Mouse (Mus musculus): ENCODE measurements around the gene 6820408C15Rik. TPM values are rescaled to one million over a fixed set of nuclear protein-coding genes. Genes with fewer than 3 reads are reported as not detected.
"Not testable (repeated sequence)": the region's sequence is repeated elsewhere in the genome, so short reads cannot be mapped to it uniquely, and the experiment has no call there.

6820408C15Rik gene
- polyA plus RNA-seq, 1 experiment from 2014 or later: 0.31 TPM

DNA sequence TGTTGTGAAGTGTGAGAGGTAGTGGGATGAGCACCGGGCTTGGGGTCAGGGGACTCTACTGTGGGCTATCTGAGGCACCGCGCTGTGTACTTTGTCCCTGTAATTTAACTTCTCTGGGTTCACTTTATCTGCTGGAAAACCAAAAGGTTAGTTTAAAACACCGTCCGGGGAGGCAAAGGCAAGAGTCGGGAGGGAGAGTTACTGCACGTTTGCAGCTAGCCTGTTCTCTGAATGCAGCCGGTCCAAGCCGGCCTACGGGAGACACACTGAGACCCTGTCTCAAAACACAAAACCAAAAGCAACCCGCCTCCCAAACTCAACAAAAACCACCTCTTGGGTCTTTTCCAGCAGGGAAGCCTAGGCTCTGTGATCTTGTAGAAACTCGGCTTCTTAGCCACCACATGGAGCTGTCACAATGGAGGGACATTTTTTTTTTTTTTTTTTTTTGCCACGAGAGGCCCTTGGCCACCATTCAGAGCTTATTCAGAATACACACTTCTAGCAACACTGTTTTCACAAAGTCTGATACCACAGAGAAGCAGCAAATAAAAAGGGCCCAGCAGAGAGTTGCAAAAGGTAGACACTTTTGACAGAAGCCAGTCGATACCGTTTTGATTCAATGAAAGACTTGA is 2.7 kb upstream of the 6820408C15Rik start:
- no peak for ATAC-seq (ENCODE audit: insufficient number of reproducible peaks, insufficient read depth, low FRiP score, low TSS enrichment)
- H3K27ac ChIP-seq: peak overlapping the region; percentile 98
- H3K27me3 ChIP-seq: no peaks in the 10 kb centered on the region
- peaks cover 39% of the 10 kb centered on the region for H3K4me1 ChIP-seq
- H3K9ac ChIP-seq: peak overlapping the region; percentile 98
- no peaks in the 10 kb centered on the region for H3K36me3 ChIP-seq
- H3K9me3 ChIP-seq: no peaks in the 10 kb centered on the region
- peak overlapping the region; percentile 93 for H3K4me2 ChIP-seq (replicated peaks)
- WGBS: 1% methylated on average over 15 of the region's 15 CpGs
- peak overlapping the region; percentile 96 for H3K4me3 ChIP-seq

DNA sequence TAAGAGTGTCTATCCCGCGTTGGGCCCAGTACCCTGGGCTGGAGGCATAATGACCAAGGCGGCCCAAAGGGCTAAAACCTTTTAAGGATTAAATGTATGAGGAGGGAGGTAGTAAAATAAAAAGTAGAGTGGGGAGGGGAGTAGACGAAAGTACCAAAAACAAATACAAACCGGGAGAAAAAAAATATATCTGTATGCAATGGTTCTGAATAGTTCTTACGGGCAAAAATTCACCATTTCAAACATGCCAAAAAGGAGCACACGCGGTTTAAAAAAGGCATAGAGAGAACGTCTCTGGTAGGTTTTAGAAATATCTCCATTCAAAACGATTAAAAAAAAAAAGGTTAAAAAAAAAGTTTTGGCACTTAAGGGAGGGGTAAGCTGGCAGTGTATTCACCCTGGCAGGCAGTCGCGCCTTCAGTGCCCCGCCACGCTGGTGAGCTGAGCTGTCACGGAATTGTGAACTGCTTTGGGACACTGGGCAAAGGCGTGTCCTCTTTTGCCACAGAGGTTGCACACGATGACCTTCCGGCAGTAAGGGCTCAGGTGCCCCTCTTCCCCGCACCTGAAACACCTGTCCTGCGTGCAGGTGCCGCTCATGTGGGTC is 2.1 kb upstream of the 6820408C15Rik start:
- peak overlapping the region; percentile 96 for H3K4me3 ChIP-seq
- ATAC-seq (ENCODE audit: insufficient number of reproducible peaks, insufficient read depth, low FRiP score, low TSS enrichment): no peak
- peak overlapping the region; percentile 93 for H3K4me2 ChIP-seq (replicated peaks)
- peak overlapping the region; percentile 98 for H3K9ac ChIP-seq
- H3K27ac ChIP-seq: peak overlapping the region; percentile 98
- no peaks in the 10 kb centered on the region for H3K9me3 ChIP-seq
- H3K4me1 ChIP-seq: peaks cover 39% of the 10 kb centered on the region
- WGBS: 1% methylated on average over 21 of the region's 21 CpGs
- no peaks in the 10 kb centered on the region for H3K27me3 ChIP-seq
- no peaks in the 10 kb centered on the region for H3K36me3 ChIP-seq

DNA sequence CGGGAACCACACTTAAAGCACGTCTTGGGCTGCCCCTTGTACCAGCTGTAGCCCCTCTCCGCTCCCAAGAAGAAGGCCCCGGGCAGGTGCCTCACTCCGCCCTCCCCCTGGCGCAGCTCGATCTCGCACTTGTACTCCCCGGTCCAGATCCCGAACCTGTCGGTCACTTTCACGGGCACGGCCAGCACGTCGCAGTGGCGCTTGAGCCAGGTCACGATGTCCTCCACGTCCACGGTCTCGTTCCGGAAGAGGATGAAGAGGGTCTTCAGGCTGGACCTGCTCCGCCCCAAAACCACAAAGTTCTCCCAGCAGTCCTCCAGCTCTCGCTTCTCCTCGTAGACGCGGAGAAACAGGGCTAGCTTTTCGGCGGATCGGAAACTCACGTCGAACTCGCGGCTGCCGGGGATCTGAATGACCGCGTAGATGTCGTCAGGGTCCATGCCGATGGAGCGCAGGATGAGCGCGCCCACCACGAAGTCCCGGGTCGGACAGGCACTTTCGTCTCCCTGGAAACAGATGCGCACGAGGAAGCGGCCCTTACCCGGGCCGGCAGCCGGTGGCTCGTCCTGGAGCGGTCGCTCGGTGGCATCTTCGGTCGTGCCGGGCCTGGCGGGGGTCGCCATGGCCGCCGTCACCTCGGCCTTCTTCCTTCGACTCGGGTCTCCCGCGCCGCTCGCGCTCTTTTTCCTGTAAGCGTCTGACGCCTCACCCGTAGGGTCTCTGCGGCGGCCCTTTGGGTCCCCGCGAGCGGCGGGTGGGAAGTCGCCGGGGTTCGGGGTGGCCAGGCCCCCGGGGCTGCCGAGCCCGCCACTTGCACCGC is 1.4 kb upstream of the 6820408C15Rik start:
- Histone ChIP-seq H3K9ac (peak overlapping the region; percentile 98), H3K36me3 (no peaks in the 10 kb centered on the region), H3K27me3 (no peaks in the 10 kb centered on the region), H3K4me3 (peak overlapping the region; percentile 96), H3K4me1 (peaks cover 39% of the 10 kb centered on the region), H3K4me2 (replicated peaks) (peak overlapping the region; percentile 93), H3K27ac (peak overlapping the region; percentile 98), H3K9me3 (no peaks in the 10 kb centered on the region)
- ATAC-seq (ENCODE audit: insufficient number of reproducible peaks, insufficient read depth, low FRiP score, low TSS enrichment): no peak
- under 1% methylated on average over 75 of the region's 86 CpGs for WGBS

DNA sequence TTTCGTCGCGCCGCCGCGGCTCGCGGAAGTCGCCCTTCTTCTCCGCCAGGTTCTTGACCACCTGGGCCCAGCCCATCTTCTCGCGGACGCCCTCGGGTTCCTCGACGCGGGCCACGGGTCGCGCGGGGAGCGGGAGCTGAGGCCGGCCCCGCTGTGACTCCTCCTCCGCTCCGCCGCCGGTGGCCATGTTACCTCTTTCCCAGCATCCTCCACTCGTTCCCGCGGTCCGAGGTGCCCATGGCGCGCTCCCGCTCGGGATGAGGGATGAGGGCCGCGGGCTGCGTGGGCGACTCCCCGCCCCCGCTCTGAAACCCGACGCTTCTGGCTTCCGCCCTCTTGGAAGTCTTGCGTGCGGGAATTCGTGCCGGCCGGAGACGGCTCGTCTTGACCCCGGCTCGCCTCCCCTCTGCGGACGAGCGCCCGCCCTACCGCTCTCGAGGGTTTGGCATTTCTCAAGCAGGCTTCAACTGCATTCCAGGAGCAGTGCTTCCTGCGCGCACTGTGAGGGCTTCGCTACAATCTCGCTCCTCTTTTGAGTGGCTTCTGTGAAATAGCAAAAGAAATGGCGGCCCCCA is 709 bp upstream of the 6820408C15Rik start, which contains the start of gene Zcchc3:
Zcchc3 (minus strand) TSS at position 437 of the 575 bp plus-strand sequence.
- Histone ChIP-seq H3K4me3 (peak within 1 kb of the TSS; percentile 96), H3K36me3 (no peaks in the 10 kb centered on the region), H3K4me2 (replicated peaks) (peak within 1 kb of the TSS; percentile 93), H3K9ac (peak within 1 kb of the TSS; percentile 98), H3K4me1 (peaks cover 33% of the 10 kb centered on the region), H3K9me3 (no peaks in the 10 kb centered on the region), H3K27ac (peak within 1 kb of the TSS; percentile 98), H3K27me3 (no peaks in the 10 kb centered on the region)
- WGBS: under 1% methylated on average over 60 of the region's 65 CpGs
- ATAC-seq (ENCODE audit: insufficient number of reproducible peaks, insufficient read depth, low FRiP score, low TSS enrichment): peak; percentile 76

DNA sequence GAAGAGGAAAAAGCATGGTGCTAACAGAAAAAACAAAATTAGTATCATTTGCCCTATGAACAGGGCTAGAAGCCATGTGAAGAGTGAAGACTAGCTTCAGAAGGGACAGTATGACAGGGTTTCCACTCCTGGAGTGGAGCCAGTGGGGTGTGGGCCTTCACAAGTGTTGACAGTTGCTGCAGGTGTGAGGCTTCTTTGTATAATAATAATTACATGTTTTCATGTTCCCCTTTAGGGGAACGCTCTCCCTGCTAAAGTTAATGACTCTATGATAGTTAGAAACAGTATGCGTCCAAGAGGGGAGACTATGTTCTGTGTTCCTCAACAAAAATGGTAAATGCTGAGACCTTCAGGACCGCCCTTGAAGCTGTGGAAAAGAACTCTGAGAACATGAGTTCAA is 399 bp downstream of the 6820408C15Rik start:
- H3K36me3 ChIP-seq: no peaks in the 10 kb centered on the region
- 96% methylated on average over 3 of the region's 3 CpGs for whole genome bisulfite sequencing
- H3K27ac ChIP-seq: peak overlapping the region; percentile 98; the same call in 1 of the 2 replicates
- no peaks in the 10 kb centered on the region for H3K9me3 ChIP-seq
- H3K4me1 ChIP-seq: peaks cover 21% of the 10 kb centered on the region
- H3K9ac ChIP-seq: no peak overlapping the region
- no peaks in the 10 kb centered on the region for H3K27me3 ChIP-seq
- no peak for ATAC-seq (ENCODE audit: insufficient number of reproducible peaks, insufficient read depth, low FRiP score, low TSS enrichment)
- H3K4me3 ChIP-seq: no peak overlapping the region
- H3K4me2 ChIP-seq (replicated peaks): peak overlapping the region; percentile 93

DNA sequence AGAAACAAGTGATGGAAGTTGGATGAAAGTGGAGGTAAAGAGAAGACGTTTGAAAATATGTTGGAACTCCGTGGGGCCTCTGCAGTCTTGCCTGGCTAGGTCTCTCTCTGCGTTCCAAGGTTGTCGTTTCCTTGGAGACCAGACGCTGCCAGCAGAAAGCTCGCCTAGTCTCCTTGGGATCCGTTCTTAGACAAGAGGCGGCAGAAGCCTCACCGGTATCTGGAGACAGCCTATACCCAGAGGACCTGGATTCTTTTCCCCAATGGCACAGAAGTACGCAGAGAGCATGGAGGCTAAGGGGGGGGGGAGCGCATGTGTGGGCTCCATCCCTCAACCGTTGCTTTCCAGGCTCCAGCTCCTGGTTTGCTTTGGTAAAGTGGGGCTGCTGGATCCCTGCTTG is 12.1 kb downstream of the 6820408C15Rik start:
- WGBS: 9% methylated on average over 12 of the region's 12 CpGs
- ATAC-seq (ENCODE audit: insufficient number of reproducible peaks, insufficient read depth, low FRiP score, low TSS enrichment): no peak

DNA sequence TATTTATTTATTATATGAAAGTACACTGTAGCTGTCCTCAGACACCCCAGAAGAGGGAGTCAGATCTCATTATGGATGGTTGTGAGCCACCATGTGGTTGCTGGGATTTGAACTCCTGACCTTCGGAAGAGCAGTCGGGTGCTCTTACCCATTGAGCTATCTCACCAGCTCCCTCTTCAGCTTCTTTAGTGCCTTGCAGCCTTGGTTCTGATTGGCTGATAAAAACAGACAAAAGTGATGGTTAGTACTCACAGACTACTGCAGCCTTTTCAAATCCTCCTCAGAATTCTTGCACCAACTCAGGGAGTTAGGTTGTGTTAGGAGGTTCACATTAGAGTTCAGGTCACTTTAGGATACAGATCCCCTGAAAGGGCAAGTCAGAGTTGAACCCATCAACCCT is 13.1 kb downstream of the 6820408C15Rik start:
- H3K9me3 ChIP-seq; H3K4me2 ChIP-seq (replicated peaks); H3K9ac ChIP-seq; H3K4me1 ChIP-seq; H3K4me3 ChIP-seq; H3K27ac ChIP-seq; ATAC-seq (ENCODE audit: insufficient number of reproducible peaks, insufficient read depth, low FRiP score, low TSS enrichment); H3K27me3 ChIP-seq; H3K36me3 ChIP-seq: not testable (repeated sequence)
- 81% methylated on average over 2 of the region's 2 CpGs for WGBS

More for the DNA sequence above, 12.1 kb downstream of the 6820408C15Rik start:
- Histone ChIP-seq H3K4me2 (replicated peaks) (peak overlapping the region; percentile 33), H3K27me3 (no peaks in the 10 kb centered on the region), H3K4me1 (peaks cover 3% of the 10 kb centered on the region; the same call in 1 of the 2 replicates), H3K4me3 (no peak overlapping the region), H3K9me3 (0 out of 2 replicates have a peak, but pooled peaks cover 5% of the 10 kb centered on the region), H3K9ac (no peak overlapping the region; the same call in 1 of the 2 replicates), H3K36me3 (no peaks in the 10 kb centered on the region), H3K27ac (no peak overlapping the region)

DNA sequence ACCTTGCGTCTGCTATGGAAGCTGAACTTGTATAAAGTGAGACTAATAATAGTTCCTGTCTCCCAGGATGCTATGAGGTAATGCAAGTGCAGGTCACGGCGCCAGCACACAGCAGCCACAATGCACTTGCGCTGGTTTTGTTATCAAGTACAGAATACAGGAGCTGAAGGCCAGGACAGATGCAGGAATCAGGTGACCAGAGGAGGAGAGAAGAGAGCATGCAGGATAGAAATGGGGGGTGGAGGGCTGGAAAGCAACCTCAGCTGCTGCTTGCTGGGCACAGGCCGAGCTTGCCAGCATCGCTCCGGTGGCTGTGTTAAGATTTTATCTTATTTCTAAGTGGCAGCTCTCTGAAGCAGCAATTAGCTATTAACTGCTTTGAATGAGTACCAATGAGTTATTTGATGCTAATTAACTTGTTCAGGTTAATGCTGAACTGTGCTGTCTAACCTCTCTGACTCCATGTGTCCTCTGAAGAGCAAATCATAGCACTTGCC is 21.1 kb downstream of the 6820408C15Rik start:
- no peaks in the 10 kb centered on the region for H3K27me3 ChIP-seq
- H3K4me2 ChIP-seq (replicated peaks): no peak overlapping the region
- no peaks in the 10 kb centered on the region for H3K9me3 ChIP-seq
- H3K4me3 ChIP-seq: no peak overlapping the region
- WGBS: 77% methylated on average over 7 of the region's 7 CpGs
- no peak for ATAC-seq (ENCODE audit: insufficient number of reproducible peaks, insufficient read depth, low FRiP score, low TSS enrichment)
- no peak overlapping the region for H3K27ac ChIP-seq
- H3K4me1 ChIP-seq: peaks cover 8% of the 10 kb centered on the region
- H3K9ac ChIP-seq: no peak overlapping the region
- no peaks in the 10 kb centered on the region for H3K36me3 ChIP-seq

DNA sequence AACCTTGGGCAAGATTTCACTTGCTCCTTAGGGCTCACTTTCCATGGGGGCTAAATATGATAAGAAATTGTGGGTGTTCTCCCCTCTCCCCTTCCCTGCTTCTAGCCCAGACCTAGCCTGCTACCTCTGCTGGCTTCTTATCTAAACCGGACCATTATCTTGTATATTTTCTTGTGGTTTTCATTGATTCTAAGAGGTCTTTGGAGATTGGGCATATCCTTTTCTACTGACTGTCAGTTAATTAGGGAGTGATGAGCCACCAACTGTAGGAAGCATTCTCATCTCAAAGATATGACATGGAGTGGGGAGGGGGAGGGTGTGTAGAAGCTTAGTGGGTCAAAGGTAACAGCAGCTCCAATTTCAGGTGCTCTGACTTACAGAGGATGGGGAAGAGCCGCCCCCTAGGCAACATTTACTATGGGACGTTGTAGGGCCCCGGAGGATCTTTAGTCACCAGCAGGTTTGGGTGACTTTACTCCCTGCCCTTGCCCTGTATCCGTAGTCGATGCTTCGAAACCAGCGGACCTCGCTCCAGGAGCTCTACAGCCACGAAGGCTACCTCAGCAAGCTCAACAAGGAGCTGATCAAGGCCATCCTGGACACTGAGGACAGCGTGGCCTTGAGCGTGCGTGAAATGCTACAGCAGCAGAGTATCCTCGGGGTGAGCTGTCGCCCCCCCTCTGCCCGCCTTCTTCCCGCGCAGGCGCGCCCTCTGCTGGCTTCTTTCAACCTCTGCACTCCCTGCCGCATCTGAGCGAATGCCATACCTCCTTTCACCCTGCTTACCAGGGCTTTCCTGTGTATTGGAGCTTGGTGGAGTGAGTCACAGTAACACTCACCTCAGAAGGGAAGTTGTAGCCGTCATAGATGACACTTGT is 21.8 kb downstream of the 6820408C15Rik start:
- ATAC-seq (ENCODE audit: insufficient number of reproducible peaks, insufficient read depth, low FRiP score, low TSS enrichment): peak; percentile 79
- Histone ChIP-seq H3K9me3 (no peaks in the 10 kb centered on the region), H3K4me3 (peak overlapping the region; percentile 29), H3K4me1 (peaks cover 8% of the 10 kb centered on the region), H3K27me3 (no peaks in the 10 kb centered on the region), H3K36me3 (no peaks in the 10 kb centered on the region), H3K4me2 (replicated peaks) (peak overlapping the region; percentile 56), H3K27ac (no peak overlapping the region), H3K9ac (peak overlapping the region; percentile 50)
- whole genome bisulfite sequencing: 3% methylated on average over 23 of the region's 23 CpGs

DNA sequence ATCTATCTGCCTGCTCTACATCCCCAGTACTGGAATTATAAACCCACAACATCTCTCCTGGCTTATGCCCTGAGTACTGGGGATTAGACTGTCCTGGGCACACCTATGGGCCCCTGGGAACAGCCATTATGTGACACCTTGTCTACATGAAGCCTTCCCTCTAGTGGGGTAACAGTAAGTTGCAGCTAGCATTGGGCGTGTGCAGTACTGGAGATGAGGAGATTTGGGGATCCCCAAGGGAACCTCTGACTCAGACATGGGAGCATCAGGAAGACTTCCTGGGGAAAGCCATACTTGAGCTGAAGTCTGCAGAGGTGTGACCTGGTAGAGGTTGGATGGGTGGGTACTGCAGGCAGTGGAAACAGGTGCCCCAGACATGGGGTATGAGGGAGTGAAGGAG is 23.6 kb downstream of the 6820408C15Rik start:
- ATAC-seq (ENCODE audit: insufficient number of reproducible peaks, insufficient read depth, low FRiP score, low TSS enrichment): no peak
- Histone ChIP-seq H3K4me3 (no peak overlapping the region), H3K9ac (no peak overlapping the region), H3K4me1 (peaks cover 8% of the 10 kb centered on the region), H3K27ac (no peak overlapping the region), H3K27me3 (no peaks in the 10 kb centered on the region), H3K36me3 (no peaks in the 10 kb centered on the region), H3K4me2 (replicated peaks) (no peak overlapping the region), H3K9me3 (no peaks in the 10 kb centered on the region)
- 53% methylated on average over 1 of the region's 1 CpGs for WGBS

All from embryonic facial prominence, embryonic 12.5 days (tissue).